Mouse (Mus musculus): ENCODE data around the gene Vwa5b1. TPM values are rescaled to one million over a fixed set of nuclear protein-coding genes. Genes with fewer than 3 reads are reported as not detected.

Vwa5b1 gene
- polyA plus RNA-seq, 1 experiment from 2014 or later = 0.19 TPM

DNA sequence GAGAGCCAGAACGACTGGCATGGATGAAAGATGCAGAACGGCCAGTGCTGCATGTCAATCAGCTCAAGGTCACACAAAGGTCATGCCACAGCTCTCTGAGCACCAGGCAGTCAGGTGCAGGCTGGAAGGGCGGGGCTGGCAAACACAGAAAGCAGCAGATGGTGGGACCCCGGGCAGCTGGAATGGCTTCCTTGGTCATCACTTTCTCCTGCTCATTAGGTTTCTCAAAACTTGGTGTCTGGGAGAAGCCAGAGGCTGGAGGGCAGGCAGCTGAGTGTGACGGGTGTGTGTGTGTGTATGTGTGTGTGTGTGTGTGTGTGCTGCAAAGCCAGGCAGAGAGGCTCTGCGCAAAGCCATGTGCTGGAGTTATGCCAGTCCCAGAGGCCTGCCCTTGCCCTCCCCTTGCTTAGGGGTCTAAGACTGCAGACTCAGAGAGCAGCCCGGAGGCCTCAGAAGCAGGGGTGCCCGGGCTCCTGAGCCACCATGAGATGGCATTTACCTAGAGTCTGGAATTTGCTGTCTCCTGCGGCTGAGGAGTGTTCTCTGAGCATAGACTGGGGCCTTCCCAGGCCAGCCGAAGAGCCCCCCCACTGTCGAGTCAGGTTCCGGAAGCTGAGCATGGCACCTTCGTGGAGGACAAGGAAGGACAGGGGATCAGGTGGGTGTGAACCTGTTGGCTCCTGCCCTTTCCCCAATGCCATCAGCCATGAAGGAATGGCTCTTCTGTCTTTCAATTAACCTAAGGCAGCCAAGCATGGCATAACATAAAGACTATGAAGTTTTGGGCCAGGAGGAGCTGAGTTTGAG is 60.7 kb downstream of the Vwa5b1 start:
- 64% methylated on average over 13 of the region's 13 CpGs for WGBS

DNA sequence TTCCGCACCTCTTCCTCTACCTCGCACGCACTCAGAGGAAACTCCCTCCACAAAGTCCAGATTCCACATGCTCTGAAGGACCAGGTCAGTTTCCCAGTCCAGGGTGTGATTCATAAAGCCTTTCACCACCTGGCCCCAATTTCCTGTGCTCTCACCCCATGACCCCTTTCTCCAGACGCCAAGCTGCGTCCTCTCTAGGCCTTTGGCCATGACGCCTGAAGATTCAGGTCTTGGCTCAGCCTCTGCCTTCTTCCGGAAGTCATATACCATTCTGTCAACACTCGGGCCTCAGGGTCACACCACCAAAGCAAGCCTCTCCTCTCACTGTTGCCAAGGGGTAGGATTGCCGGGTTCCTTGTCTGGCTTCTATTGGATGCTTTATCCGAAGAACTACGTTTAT is 65.8 kb downstream of the Vwa5b1 start:
- 0 out of 2 replicates have a peak, but pooled peaks have one; percentile 49 for ATAC-seq
- no peak overlapping the region for H3K4me3 ChIP-seq (replicated peaks)
- H3K36me3 ChIP-seq = no peaks in the 10 kb centered on the region
- H3K27me3 ChIP-seq (replicated peaks) = no peaks in the 10 kb centered on the region
- H3K4me2 ChIP-seq (replicated peaks) = no peak overlapping the region
- no peaks in the 10 kb centered on the region for H3K4me1 ChIP-seq (replicated peaks)
- no peaks in the 10 kb centered on the region for H3K9me3 ChIP-seq
- no peak overlapping the region for H3K9ac ChIP-seq
- 34% methylated on average over 11 of the region's 11 CpGs for WGBS
- H3K27ac ChIP-seq = no peak overlapping the region

More for the DNA sequence above, 60.7 kb downstream of the Vwa5b1 start:
- Histone ChIP-seq H3K36me3 (no peaks in the 10 kb centered on the region), H3K4me1 (replicated peaks) (no peaks in the 10 kb centered on the region), H3K9me3 (no peaks in the 10 kb centered on the region), H3K4me3 (replicated peaks) (no peak overlapping the region), H3K27ac (no peak overlapping the region), H3K4me2 (replicated peaks) (no peak overlapping the region), H3K9ac (no peak overlapping the region), H3K27me3 (replicated peaks) (no peaks in the 10 kb centered on the region)
- ATAC-seq = peak; percentile 43; the same call in 1 of the 2 replicates

DNA sequence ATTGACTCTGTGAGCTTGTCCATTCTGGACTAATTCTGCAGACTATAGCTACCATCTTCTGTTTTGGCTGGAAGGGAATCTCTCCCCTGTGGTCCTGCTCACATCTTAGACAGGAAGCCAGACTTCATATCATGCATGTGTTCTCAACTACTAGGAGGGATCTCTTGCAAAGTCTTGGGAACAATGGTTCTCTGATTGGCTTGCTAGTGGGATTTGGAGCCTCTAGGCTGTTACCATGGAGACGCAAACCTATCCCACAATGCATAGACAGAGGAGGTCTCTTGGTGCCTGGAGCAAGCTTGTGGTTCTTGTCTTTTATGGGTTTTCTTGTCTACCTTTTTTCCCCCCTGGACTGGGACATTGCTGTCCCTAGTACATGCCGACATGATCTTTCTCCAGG is 67.4 kb downstream of the Vwa5b1 start:
- H3K27ac ChIP-seq = no peak overlapping the region
- H3K9me3 ChIP-seq = no peaks in the 10 kb centered on the region
- no peak overlapping the region for H3K4me2 ChIP-seq (replicated peaks)
- H3K4me3 ChIP-seq (replicated peaks) = no peak overlapping the region
- H3K9ac ChIP-seq = no peak overlapping the region
- no peaks in the 10 kb centered on the region for H3K36me3 ChIP-seq
- 0 out of 2 replicates have a peak, but pooled peaks cover 2% of the 10 kb centered on the region for H3K27me3 ChIP-seq (replicated peaks)
- H3K4me1 ChIP-seq (replicated peaks) = no peaks in the 10 kb centered on the region
- 73% methylated on average over 2 of the region's 2 CpGs for WGBS
- ATAC-seq = no peak

DNA sequence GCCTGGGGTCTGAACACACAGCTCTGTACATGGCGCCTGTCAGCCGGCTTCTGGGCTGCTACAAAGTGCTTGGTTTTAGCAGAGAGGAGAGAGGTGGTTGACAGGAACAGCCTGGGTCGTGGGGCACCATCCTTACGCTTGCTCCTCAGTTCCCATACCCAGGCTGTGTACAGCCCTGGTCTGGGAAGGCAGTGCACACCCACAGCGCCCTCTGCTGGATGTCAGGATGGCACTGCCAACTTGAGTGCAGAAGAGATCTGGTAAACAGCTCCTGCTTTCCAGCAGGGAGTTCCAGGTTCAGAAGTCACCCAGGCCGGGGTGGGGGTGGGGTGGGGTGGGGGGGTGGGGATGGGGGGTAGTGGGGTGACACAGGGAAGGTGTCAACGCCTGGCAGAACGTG is 73.7 kb downstream of the Vwa5b1 start:
- no peak overlapping the region for H3K4me3 ChIP-seq (replicated peaks)
- peak; percentile 84 for ATAC-seq
- no peak overlapping the region for H3K4me2 ChIP-seq (replicated peaks)
- WGBS = 9% methylated on average over 8 of the region's 8 CpGs
- H3K27ac ChIP-seq = no peak overlapping the region
- H3K27me3 ChIP-seq (replicated peaks) = 0 out of 2 replicates have a peak, but pooled peaks cover 2% of the 10 kb centered on the region
- H3K4me1 ChIP-seq (replicated peaks) = no peaks in the 10 kb centered on the region; the same call in 1 of the 2 replicates
- no peaks in the 10 kb centered on the region for H3K9me3 ChIP-seq
- H3K36me3 ChIP-seq = no peaks in the 10 kb centered on the region
- no peak overlapping the region for H3K9ac ChIP-seq

DNA sequence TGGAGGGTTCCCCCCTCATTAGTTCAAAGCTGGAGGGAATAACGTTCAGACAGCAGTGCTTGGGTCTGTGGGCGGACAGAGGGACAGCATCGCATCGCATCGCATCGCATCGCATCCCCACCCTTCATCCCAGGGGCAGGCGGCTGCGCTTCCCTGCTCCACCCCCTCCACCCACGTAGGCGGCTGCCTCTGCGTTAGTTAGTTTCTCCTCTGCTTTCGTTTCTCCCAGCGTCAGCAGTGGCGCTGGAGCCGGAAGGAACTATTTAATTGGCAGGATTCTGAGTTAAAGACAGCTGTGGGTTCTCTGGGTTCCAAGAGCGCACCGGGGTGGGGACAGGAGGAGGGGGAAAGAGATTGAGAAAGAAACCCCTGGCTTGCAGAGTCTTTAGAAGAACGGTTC is 80.2 kb downstream of the Vwa5b1 start:
- Histone ChIP-seq H3K4me1 (replicated peaks) (peaks cover 22% of the 10 kb centered on the region), H3K4me2 (replicated peaks) (peak overlapping the region; percentile 59), H3K4me3 (replicated peaks) (peak overlapping the region; percentile 26), H3K9ac (0 out of 2 replicates have a peak overlapping the region, but pooled peaks have one; percentile 5), H3K36me3 (no peaks in the 10 kb centered on the region), H3K27ac (no peak overlapping the region), H3K9me3 (no peaks in the 10 kb centered on the region), H3K27me3 (replicated peaks) (peaks cover 4% of the 10 kb centered on the region; the same call in 1 of the 2 replicates)
- ATAC-seq = peak; percentile 85
- 2% methylated on average over 19 of the region's 19 CpGs for WGBS

DNA sequence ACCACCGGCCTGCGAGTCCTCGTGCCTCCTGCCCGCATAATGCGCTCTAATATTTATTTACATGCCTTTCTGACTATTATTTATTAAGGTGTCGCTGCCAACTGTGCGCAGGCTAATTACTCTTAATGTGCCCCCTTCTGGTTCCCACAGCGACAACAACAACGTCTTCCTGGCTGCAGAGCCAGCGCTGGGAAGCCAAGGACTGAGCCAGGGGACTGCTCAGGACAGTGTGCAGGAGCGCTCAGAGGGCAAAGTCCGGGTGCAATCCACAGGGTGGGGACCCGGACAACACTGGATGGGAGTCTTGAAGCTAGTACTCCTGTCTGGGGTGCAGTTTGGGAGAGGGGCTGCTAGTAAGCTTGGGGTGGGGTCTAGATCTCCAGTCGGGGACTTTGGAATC is 80.8 kb downstream of the Vwa5b1 start:
- Histone ChIP-seq H3K4me1 (replicated peaks) (peaks cover 22% of the 10 kb centered on the region), H3K4me2 (replicated peaks) (peak overlapping the region; percentile 59), H3K4me3 (replicated peaks) (no peak overlapping the region), H3K9ac (no peak overlapping the region), H3K36me3 (no peaks in the 10 kb centered on the region), H3K27ac (no peak overlapping the region), H3K27me3 (replicated peaks) (peaks cover 4% of the 10 kb centered on the region; the same call in 1 of the 2 replicates), H3K9me3 (no peaks in the 10 kb centered on the region)
- ATAC-seq = peak; percentile 93
- 5% methylated on average over 14 of the region's 14 CpGs for WGBS

DNA sequence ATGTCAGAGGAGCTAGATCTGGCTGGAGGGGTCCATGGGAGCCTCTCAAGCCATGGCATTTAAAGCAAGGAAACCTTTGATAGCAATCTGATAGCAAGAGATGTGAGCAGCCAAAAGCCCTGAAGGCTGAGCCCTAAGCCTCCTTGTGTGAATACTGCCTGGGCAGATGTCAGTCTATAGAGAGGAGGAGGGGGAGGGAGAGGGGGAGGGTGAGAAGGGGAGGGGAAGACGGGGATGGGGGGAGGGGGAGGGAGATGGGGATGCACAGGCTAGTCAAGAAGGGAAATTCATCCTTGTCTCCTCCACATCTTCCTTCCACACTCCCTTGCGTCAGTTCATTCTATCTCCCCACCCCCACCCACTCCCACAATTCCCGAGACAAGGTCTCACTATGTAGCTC is 81.4 kb downstream of the Vwa5b1 start:
- 13% methylated on average over 2 of the region's 3 CpGs for WGBS
- Histone ChIP-seq H3K36me3 (no peaks in the 10 kb centered on the region), H3K27me3 (replicated peaks) (peaks cover 4% of the 10 kb centered on the region; the same call in 1 of the 2 replicates), H3K4me2 (replicated peaks) (no peak overlapping the region), H3K4me3 (replicated peaks) (no peak overlapping the region), H3K9me3 (no peaks in the 10 kb centered on the region), H3K4me1 (replicated peaks) (peaks cover 22% of the 10 kb centered on the region), H3K27ac (no peak overlapping the region), H3K9ac (no peak overlapping the region)
- no peak for ATAC-seq

DNA sequence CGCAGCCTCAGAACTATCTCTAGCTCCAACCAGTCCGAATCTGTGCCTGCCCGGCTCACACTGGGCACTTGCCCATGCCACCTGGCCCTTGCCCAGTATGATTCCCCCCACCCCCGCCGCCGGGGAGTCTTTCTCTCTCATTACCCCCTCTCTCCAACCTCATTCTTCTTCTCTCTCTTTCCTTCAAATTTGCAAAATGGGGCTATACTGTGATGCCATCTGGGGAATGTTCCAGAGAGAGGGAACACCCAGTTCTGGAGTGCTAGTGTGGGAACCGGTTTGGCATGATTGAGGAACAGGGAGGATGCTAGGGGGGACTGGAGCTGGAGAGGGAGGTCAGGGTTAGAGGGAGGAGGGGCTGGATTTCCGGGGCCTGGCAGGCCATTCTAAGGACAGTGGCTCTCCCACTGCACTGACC is 82.2 kb downstream of the Vwa5b1 start:
- no peak overlapping the region for H3K4me2 ChIP-seq (replicated peaks)

DNA sequence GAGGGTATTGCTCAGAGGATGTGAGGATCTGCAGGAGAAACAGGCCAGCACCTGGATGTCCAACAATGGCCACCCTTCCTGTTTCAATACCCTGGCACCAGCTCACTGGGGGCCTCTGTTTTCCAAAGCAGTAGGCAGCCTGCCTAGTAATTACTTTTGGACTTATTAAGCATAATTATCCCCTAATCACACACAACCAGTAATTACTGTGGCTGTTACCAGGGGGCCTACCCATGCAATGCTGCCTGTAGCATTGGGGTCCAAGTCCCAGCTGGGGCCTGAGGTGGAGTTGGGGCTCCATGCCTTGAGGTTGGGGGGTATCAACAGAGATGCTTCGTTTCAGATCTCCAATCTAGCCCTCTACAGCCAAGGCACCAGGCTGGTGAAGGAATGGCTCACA is 82.6 kb downstream of the Vwa5b1 start:
- Histone ChIP-seq H3K9me3 (no peaks in the 10 kb centered on the region), H3K27me3 (replicated peaks) (peaks cover 4% of the 10 kb centered on the region; the same call in 1 of the 2 replicates), H3K9ac (no peak overlapping the region), H3K4me3 (replicated peaks) (no peak overlapping the region), H3K27ac (no peak overlapping the region), H3K4me1 (replicated peaks) (peaks cover 22% of the 10 kb centered on the region), H3K4me2 (replicated peaks) (no peak overlapping the region), H3K36me3 (no peaks in the 10 kb centered on the region)
- no peak for ATAC-seq
- WGBS = 61% methylated on average over 1 of the region's 1 CpGs

More for the DNA sequence above, 82.2 kb downstream of the Vwa5b1 start:
- no peak for ATAC-seq
- 64% methylated on average over 8 of the region's 8 CpGs for WGBS
- peaks cover 22% of the 10 kb centered on the region for H3K4me1 ChIP-seq (replicated peaks)
- no peak overlapping the region for H3K9ac ChIP-seq
- no peak overlapping the region for H3K4me3 ChIP-seq (replicated peaks)
- peaks cover 4% of the 10 kb centered on the region; the same call in 1 of the 2 replicates for H3K27me3 ChIP-seq (replicated peaks)
- no peaks in the 10 kb centered on the region for H3K9me3 ChIP-seq
- no peak overlapping the region for H3K27ac ChIP-seq
- H3K36me3 ChIP-seq = no peaks in the 10 kb centered on the region

DNA sequence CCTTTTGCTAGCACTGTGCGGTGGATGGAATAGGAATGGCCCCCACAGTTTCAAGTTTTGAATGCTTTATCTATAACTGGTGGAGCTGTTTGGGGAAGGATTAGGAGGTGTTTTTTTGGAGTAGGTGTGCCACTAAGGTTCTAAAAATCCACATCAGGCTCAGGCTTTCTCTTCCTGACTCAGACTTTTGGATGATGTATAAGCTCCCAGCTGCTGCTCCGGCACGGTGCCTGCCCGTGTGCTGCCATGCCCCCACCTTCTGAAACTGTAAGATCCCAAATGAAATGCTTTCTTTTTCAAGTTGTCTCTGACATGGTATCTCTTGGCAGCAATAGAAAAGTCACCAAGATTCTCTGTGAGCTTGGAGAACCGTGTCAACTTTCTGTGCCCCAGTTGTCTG is 84.1 kb downstream of the Vwa5b1 start:
- Histone ChIP-seq H3K27ac (no peak overlapping the region), H3K9ac (no peak overlapping the region), H3K36me3 (no peaks in the 10 kb centered on the region), H3K4me1 (replicated peaks) (peaks cover 22% of the 10 kb centered on the region), H3K9me3 (no peaks in the 10 kb centered on the region), H3K4me3 (replicated peaks) (no peak overlapping the region), H3K4me2 (replicated peaks) (no peak overlapping the region), H3K27me3 (replicated peaks) (peaks cover 4% of the 10 kb centered on the region; the same call in 1 of the 2 replicates)
- no peak for ATAC-seq
- 86% methylated on average over 5 of the region's 5 CpGs for WGBS

DNA sequence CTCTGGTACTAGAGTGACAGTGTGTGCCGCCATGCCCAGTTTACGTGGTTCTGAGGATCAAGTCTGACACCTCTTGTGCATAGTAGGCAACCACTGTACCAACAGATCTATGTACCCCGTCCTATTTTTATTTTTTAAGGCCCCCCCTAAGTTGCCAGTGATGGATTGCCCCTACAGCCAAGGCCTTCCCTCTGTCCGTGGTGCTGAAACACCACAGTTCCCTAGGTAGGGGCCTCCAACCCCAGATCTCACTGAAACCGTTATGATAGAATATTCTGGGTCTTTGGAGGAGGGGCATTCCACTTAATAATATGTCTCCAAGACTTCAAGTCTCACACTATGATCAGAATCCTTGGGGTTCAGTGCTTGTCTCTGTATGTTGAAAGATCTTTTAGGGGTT is 85.1 kb downstream of the Vwa5b1 start:
- H3K36me3 ChIP-seq = no peaks in the 10 kb centered on the region
- no peak overlapping the region for H3K4me2 ChIP-seq (replicated peaks)
- no peak overlapping the region for H3K9ac ChIP-seq
- no peaks in the 10 kb centered on the region for H3K9me3 ChIP-seq
- H3K27ac ChIP-seq = no peak overlapping the region
- peaks cover 19% of the 10 kb centered on the region; the same call in 1 of the 2 replicates for H3K4me1 ChIP-seq (replicated peaks)
- ATAC-seq = no peak
- WGBS = 54% methylated on average over 5 of the region's 5 CpGs
- no peak overlapping the region for H3K4me3 ChIP-seq (replicated peaks)
- H3K27me3 ChIP-seq (replicated peaks) = 0 out of 2 replicates have a peak, but pooled peaks cover 4% of the 10 kb centered on the region

DNA sequence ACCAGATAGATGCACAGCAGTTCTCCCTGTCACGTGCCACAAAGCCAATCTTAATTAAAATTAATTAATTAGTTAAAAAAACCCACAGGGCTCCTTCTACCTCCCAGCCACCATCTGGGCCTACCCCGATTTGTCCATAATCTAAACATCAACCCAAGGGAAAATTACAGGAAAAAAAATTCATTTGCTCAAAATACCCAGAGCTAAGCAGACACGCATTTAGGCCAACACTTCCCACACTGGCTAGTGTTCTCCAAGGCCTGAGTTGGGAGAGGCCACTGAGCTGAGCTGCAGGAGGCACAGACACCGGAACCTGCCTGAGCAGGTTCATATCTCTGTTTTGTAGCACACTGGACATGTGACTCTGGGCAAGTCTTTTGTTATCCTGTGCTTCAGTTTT is 86.7 kb downstream of the Vwa5b1 start:
- H3K9ac ChIP-seq = no peak overlapping the region
- no peak for ATAC-seq

More for the DNA sequence above, 86.7 kb downstream of the Vwa5b1 start:
- H3K4me3 ChIP-seq (replicated peaks) = no peak overlapping the region
- 0 out of 2 replicates have a peak, but pooled peaks cover 5% of the 10 kb centered on the region for H3K4me1 ChIP-seq (replicated peaks)
- no peak overlapping the region for H3K4me2 ChIP-seq (replicated peaks)
- WGBS = 78% methylated on average over 4 of the region's 4 CpGs
- H3K9me3 ChIP-seq = no peaks in the 10 kb centered on the region
- no peak overlapping the region for H3K27ac ChIP-seq
- H3K27me3 ChIP-seq (replicated peaks) = 0 out of 2 replicates have a peak, but pooled peaks cover 2% of the 10 kb centered on the region
- no peaks in the 10 kb centered on the region for H3K36me3 ChIP-seq
